Mouse (Mus musculus): ENCODE data around the gene Fgfr2. TPM values are rescaled to one million over a fixed set of nuclear protein-coding genes. Genes with fewer than 3 reads are reported as not detected.

Gene Fgfr2
- polyA plus RNA-seq, 1 experiment: 3.0 TPM

GRCm38 (mm10) chr7:132615346-132615745, 507.8 kb downstream of the Fgfr2 start:
- H3K4me3 ChIP-seq (ENCODE audit: control insufficient read depth, low read depth, low read length): no peak overlapping the region
- peaks cover under 1% of the 10 kb centered on the region for H3K4me1 ChIP-seq (ENCODE audit: control insufficient read depth, insufficient read depth, low read length)
- no peak overlapping the region for H3K27ac ChIP-seq (ENCODE audit: control insufficient read depth, insufficient read depth, low read depth, low read length)
- no peaks in the 10 kb centered on the region for H3K36me3 ChIP-seq (ENCODE audit: control insufficient read depth, insufficient read depth, low read length)
- TF ChIP-seq CTCF (IDR thresholded peaks at IDR 0.05; ENCODE audit: control insufficient read depth, insufficient read depth, insufficient replicate concordance, low read depth, low read length): no peak
- TF ChIP-seq POLR2A (IDR thresholded peaks at IDR 0.05; ENCODE audit: control insufficient read depth, low read depth, low read length): no peak
- no peaks in the 10 kb centered on the region for H3K27me3 ChIP-seq (ENCODE audit: control insufficient read depth, insufficient read depth, low read length)

GRCm38 (mm10) chr7:132611530-132611929, 511.6 kb downstream of the Fgfr2 start:
- TF ChIP-seq CTCF (IDR thresholded peaks at IDR 0.05; ENCODE audit: control insufficient read depth, insufficient read depth, insufficient replicate concordance, low read depth, low read length): no peak
- no peak for TF ChIP-seq POLR2A (IDR thresholded peaks at IDR 0.05; ENCODE audit: control insufficient read depth, low read depth, low read length)
- Histone ChIP-seq H3K36me3 (ENCODE audit: control insufficient read depth, insufficient read depth, low read length) (no peaks in the 10 kb centered on the region), H3K27ac (ENCODE audit: control insufficient read depth, insufficient read depth, low read depth, low read length) (no peak overlapping the region), H3K27me3 (ENCODE audit: control insufficient read depth, insufficient read depth, low read length) (no peaks in the 10 kb centered on the region), H3K4me3 (ENCODE audit: control insufficient read depth, low read depth, low read length) (no peak overlapping the region), H3K4me1 (ENCODE audit: control insufficient read depth, insufficient read depth, low read length) (peaks cover 2% of the 10 kb centered on the region)

- no peaks in the 10 kb centered on the region for H3K36me3 ChIP-seq (ENCODE audit: control insufficient read depth, insufficient read depth, low read length)
- peak within 1 kb of the TSS; percentile 81 for H3K4me3 ChIP-seq (ENCODE audit: control insufficient read depth, low read depth, low read length)
- peak within 1 kb of the TSS; percentile 5; the same call in 1 of the 2 replicates for H3K27ac ChIP-seq (ENCODE audit: control insufficient read depth, insufficient read depth, low read depth, low read length)
- H3K4me1 ChIP-seq (ENCODE audit: control insufficient read depth, insufficient read depth, low read length): peaks cover 2% of the 10 kb centered on the region
- no peak for TF ChIP-seq CTCF (IDR thresholded peaks at IDR 0.05; ENCODE audit: control insufficient read depth, insufficient read depth, insufficient replicate concordance, low read depth, low read length)
- TF ChIP-seq POLR2A (IDR thresholded peaks at IDR 0.05; ENCODE audit: control insufficient read depth, low read depth, low read length): peak; percentile 75
- H3K27me3 ChIP-seq (ENCODE audit: control insufficient read depth, insufficient read depth, low read length): no peaks in the 10 kb centered on the region
Observed at GRCm38 (mm10) chr7:132610468-132611318, 512.5 kb downstream of the Fgfr2 start, which contains the start of gene Lhpp. Gene Lhpp, plus strand, starts transcription at chr7:132610638.

- TF ChIP-seq POLR2A (IDR thresholded peaks at IDR 0.05; ENCODE audit: control insufficient read depth, low read depth, low read length) (no peak), CTCF (IDR thresholded peaks at IDR 0.05; ENCODE audit: control insufficient read depth, insufficient read depth, insufficient replicate concordance, low read depth, low read length) (no peak)
- no peak overlapping the region for H3K27ac ChIP-seq (ENCODE audit: control insufficient read depth, insufficient read depth, low read depth, low read length)
- H3K4me1 ChIP-seq (ENCODE audit: control insufficient read depth, insufficient read depth, low read length): peaks cover 2% of the 10 kb centered on the region
- no peaks in the 10 kb centered on the region for H3K36me3 ChIP-seq (ENCODE audit: control insufficient read depth, insufficient read depth, low read length)
- H3K27me3 ChIP-seq (ENCODE audit: control insufficient read depth, insufficient read depth, low read length): no peaks in the 10 kb centered on the region
- H3K4me3 ChIP-seq (ENCODE audit: control insufficient read depth, low read depth, low read length): no peak overlapping the region
Observed at GRCm38 (mm10) chr7:132608316-132609020, 514.7 kb downstream of the Fgfr2 start.

GRCm38 (mm10) chr7:132605689-132606088, 517.5 kb downstream of the Fgfr2 start:
- Histone ChIP-seq H3K36me3 (ENCODE audit: control insufficient read depth, insufficient read depth, low read length) (no peaks in the 10 kb centered on the region), H3K4me3 (ENCODE audit: control insufficient read depth, low read depth, low read length) (no peak overlapping the region), H3K27me3 (ENCODE audit: control insufficient read depth, insufficient read depth, low read length) (no peaks in the 10 kb centered on the region), H3K27ac (ENCODE audit: control insufficient read depth, insufficient read depth, low read depth, low read length) (no peak overlapping the region; the same call in 1 of the 2 replicates), H3K4me1 (ENCODE audit: control insufficient read depth, insufficient read depth, low read length) (peaks cover 2% of the 10 kb centered on the region)
- TF ChIP-seq POLR2A (IDR thresholded peaks at IDR 0.05; ENCODE audit: control insufficient read depth, low read depth, low read length): no peak
- TF ChIP-seq CTCF (IDR thresholded peaks at IDR 0.05; ENCODE audit: control insufficient read depth, insufficient read depth, insufficient replicate concordance, low read depth, low read length): peak; percentile 4; the same call in 1 of the 2 replicates

- Histone ChIP-seq H3K36me3 (ENCODE audit: control insufficient read depth, insufficient read depth, low read length) (no peaks in the 10 kb centered on the region), H3K27me3 (ENCODE audit: control insufficient read depth, insufficient read depth, low read length) (no peaks in the 10 kb centered on the region), H3K4me3 (ENCODE audit: control insufficient read depth, low read depth, low read length) (no peak overlapping the region), H3K4me1 (ENCODE audit: control insufficient read depth, insufficient read depth, low read length) (peaks cover 3% of the 10 kb centered on the region), H3K27ac (ENCODE audit: control insufficient read depth, insufficient read depth, low read depth, low read length) (no peak overlapping the region)
- TF ChIP-seq CTCF (IDR thresholded peaks at IDR 0.05; ENCODE audit: control insufficient read depth, insufficient read depth, insufficient replicate concordance, low read depth, low read length) (no peak), POLR2A (IDR thresholded peaks at IDR 0.05; ENCODE audit: control insufficient read depth, low read depth, low read length) (no peak)
Observed at GRCm38 (mm10) chr7:132604720-132605119, 518.4 kb downstream of the Fgfr2 start.

GRCm38 (mm10) chr7:132600926-132601325, 522.2 kb downstream of the Fgfr2 start:
- TF ChIP-seq POLR2A (IDR thresholded peaks at IDR 0.05; ENCODE audit: control insufficient read depth, low read depth, low read length) (no peak), CTCF (IDR thresholded peaks at IDR 0.05; ENCODE audit: control insufficient read depth, insufficient read depth, insufficient replicate concordance, low read depth, low read length) (no peak)
- Histone ChIP-seq H3K27ac (ENCODE audit: control insufficient read depth, insufficient read depth, low read depth, low read length) (no peak overlapping the region), H3K36me3 (ENCODE audit: control insufficient read depth, insufficient read depth, low read length) (no peaks in the 10 kb centered on the region), H3K27me3 (ENCODE audit: control insufficient read depth, insufficient read depth, low read length) (no peaks in the 10 kb centered on the region), H3K4me3 (ENCODE audit: control insufficient read depth, low read depth, low read length) (no peak overlapping the region), H3K4me1 (ENCODE audit: control insufficient read depth, insufficient read depth, low read length) (peaks cover 16% of the 10 kb centered on the region)
